Mouse (Mus musculus): ENCODE measurements around the gene Zfp612. TPM values are rescaled to one million over a fixed set of nuclear protein-coding genes. Genes with fewer than 3 reads are reported as not detected.
"Not testable (repeated sequence)": the region's sequence is repeated elsewhere in the genome, so short reads cannot be mapped to it uniquely, and the experiment has no call there.

Gene Zfp612
- polyA plus RNA-seq (2015; fragmentation: Nextera tagmentation; extraction: Ambion mirVana) = 19.8 and 21.9 TPM in 2 replicates

GRCm38 (mm10) chr8:110079282-110080221 lies at the start of gene Zfp612:
Gene Zfp612, plus strand, starts transcription at chr8:110079746.
- Histone ChIP-seq H3K4me1 (ENCODE audit: control insufficient read depth, insufficient read depth, low read depth, low read length) (peaks cover 15% of the 10 kb centered on the region), H3K27me3 (replicated peaks; ENCODE audit: control insufficient read depth, insufficient read depth, low read length) (no peaks in the 10 kb centered on the region; the same call in 1 of the 2 replicates), H3K4me3 (ENCODE audit: low read length) (peak within 1 kb of the TSS; percentile 59), H3K27ac (ENCODE audit: low read depth, low read length) (no peak within 1 kb of the TSS; the same call in 1 of the 2 replicates), H3K4me2 (ENCODE audit: low read length) (peak within 1 kb of the TSS; percentile 60), H3K9ac (ENCODE audit: low read depth, low read length) (peak within 1 kb of the TSS; percentile 80), H3K36me3 (ENCODE audit: control insufficient read depth, insufficient read depth, low read length) (peaks cover 15% of the 10 kb centered on the region), H3K9me3 (ENCODE audit: control insufficient read depth, low read length) (no peaks in the 10 kb centered on the region)
- peak; percentile 96 for ATAC-seq
- 9% methylated on average over 37 of the region's 54 CpGs for WGBS

- H3K9ac ChIP-seq (ENCODE audit: low read depth, low read length); ATAC-seq; H3K27me3 ChIP-seq (replicated peaks; ENCODE audit: control insufficient read depth, insufficient read depth, low read length); H3K4me1 ChIP-seq (ENCODE audit: control insufficient read depth, insufficient read depth, low read depth, low read length); H3K27ac ChIP-seq (ENCODE audit: low read depth, low read length); H3K4me2 ChIP-seq (ENCODE audit: low read length); H3K36me3 ChIP-seq (ENCODE audit: control insufficient read depth, insufficient read depth, low read length); H3K9me3 ChIP-seq (ENCODE audit: control insufficient read depth, low read length); H3K4me3 ChIP-seq (ENCODE audit: low read length): not testable (repeated sequence)
- 29% methylated on average over 8 of the region's 8 CpGs for WGBS
These were observed 45.8 kb upstream of the Zfp612 start for GRCm38 (mm10) chr8:110033771-110034170.

- no peak for ATAC-seq
- Histone ChIP-seq H3K4me2 (ENCODE audit: low read length) (no peak overlapping the region), H3K9ac (ENCODE audit: low read depth, low read length) (no peak overlapping the region), H3K4me1 (ENCODE audit: control insufficient read depth, insufficient read depth, low read depth, low read length) (peaks cover 2% of the 10 kb centered on the region; the same call in 1 of the 2 replicates), H3K27ac (ENCODE audit: low read depth, low read length) (no peak overlapping the region), H3K9me3 (ENCODE audit: control insufficient read depth, low read length) (0 out of 2 replicates have a peak, but pooled peaks cover 4% of the 10 kb centered on the region), H3K4me3 (ENCODE audit: low read length) (no peak overlapping the region), H3K36me3 (ENCODE audit: control insufficient read depth, insufficient read depth, low read length) (no peaks in the 10 kb centered on the region), H3K27me3 (replicated peaks; ENCODE audit: control insufficient read depth, insufficient read depth, low read length) (no peaks in the 10 kb centered on the region)
- WGBS = 52% methylated on average over 4 of the region's 4 CpGs
These were observed 45.2 kb upstream of the Zfp612 start for GRCm38 (mm10) chr8:110034331-110034730.

GRCm38 (mm10) chr8:110036156-110036555 lies 43.4 kb upstream of the Zfp612 start:
- Histone ChIP-seq H3K9me3 (ENCODE audit: control insufficient read depth, low read length) (no peaks in the 10 kb centered on the region), H3K36me3 (ENCODE audit: control insufficient read depth, insufficient read depth, low read length) (no peaks in the 10 kb centered on the region), H3K9ac (ENCODE audit: low read depth, low read length) (no peak overlapping the region), H3K27ac (ENCODE audit: low read depth, low read length) (no peak overlapping the region), H3K27me3 (replicated peaks; ENCODE audit: control insufficient read depth, insufficient read depth, low read length) (no peaks in the 10 kb centered on the region), H3K4me2 (ENCODE audit: low read length) (no peak overlapping the region), H3K4me3 (ENCODE audit: low read length) (no peak overlapping the region), H3K4me1 (ENCODE audit: control insufficient read depth, insufficient read depth, low read depth, low read length) (peaks cover 2% of the 10 kb centered on the region; the same call in 1 of the 2 replicates)
- 53% methylated on average over 2 of the region's 2 CpGs for WGBS
- no peak for ATAC-seq

- no peaks in the 10 kb centered on the region; the same call in 1 of the 2 replicates for H3K27me3 ChIP-seq (replicated peaks; ENCODE audit: control insufficient read depth, insufficient read depth, low read length)
- H3K36me3 ChIP-seq (ENCODE audit: control insufficient read depth, insufficient read depth, low read length) = no peaks in the 10 kb centered on the region
- no peak for ATAC-seq
- H3K4me2 ChIP-seq (ENCODE audit: low read length) = no peak overlapping the region
- H3K9ac ChIP-seq (ENCODE audit: low read depth, low read length) = no peak overlapping the region
- H3K9me3 ChIP-seq (ENCODE audit: control insufficient read depth, low read length) = no peaks in the 10 kb centered on the region
- H3K4me1 ChIP-seq (ENCODE audit: control insufficient read depth, insufficient read depth, low read depth, low read length) = peaks cover 2% of the 10 kb centered on the region; the same call in 1 of the 2 replicates
- 37% methylated on average over 7 of the region's 7 CpGs for WGBS
- H3K27ac ChIP-seq (ENCODE audit: low read depth, low read length) = no peak overlapping the region
- no peak overlapping the region for H3K4me3 ChIP-seq (ENCODE audit: low read length)
These were observed 40.3 kb upstream of the Zfp612 start for GRCm38 (mm10) chr8:110039216-110039615.

- H3K27ac ChIP-seq (ENCODE audit: low read depth, low read length) = no peak within 1 kb of the TSS
- H3K36me3 ChIP-seq (ENCODE audit: control insufficient read depth, insufficient read depth, low read length) = no peaks in the 10 kb centered on the region
- no peak within 1 kb of the TSS for H3K4me3 ChIP-seq (ENCODE audit: low read length)
- H3K27me3 ChIP-seq (replicated peaks; ENCODE audit: control insufficient read depth, insufficient read depth, low read length) = no peaks in the 10 kb centered on the region; the same call in 1 of the 2 replicates
- WGBS = 76% methylated on average over 5 of the region's 5 CpGs
- no peak for ATAC-seq
- no peak within 1 kb of the TSS for H3K4me2 ChIP-seq (ENCODE audit: low read length)
- no peak within 1 kb of the TSS for H3K9ac ChIP-seq (ENCODE audit: low read depth, low read length)
- no peaks in the 10 kb centered on the region for H3K9me3 ChIP-seq (ENCODE audit: control insufficient read depth, low read length)
- H3K4me1 ChIP-seq (ENCODE audit: control insufficient read depth, insufficient read depth, low read depth, low read length) = peaks cover 2% of the 10 kb centered on the region; the same call in 1 of the 2 replicates
These were observed 39.9 kb upstream of the Zfp612 start, which contains the start of gene Chst4 for GRCm38 (mm10) chr8:110039659-110040058. Gene Chst4, minus strand, starts transcription at chr8:110039740.

GRCm38 (mm10) chr8:110040509-110040908 lies 39.0 kb upstream of the Zfp612 start:
- H3K4me3 ChIP-seq (ENCODE audit: low read length) = no peak overlapping the region
- no peak overlapping the region for H3K9ac ChIP-seq (ENCODE audit: low read depth, low read length)
- no peaks in the 10 kb centered on the region for H3K9me3 ChIP-seq (ENCODE audit: control insufficient read depth, low read length)
- no peak for ATAC-seq
- peaks cover 2% of the 10 kb centered on the region; the same call in 1 of the 2 replicates for H3K4me1 ChIP-seq (ENCODE audit: control insufficient read depth, insufficient read depth, low read depth, low read length)
- no peaks in the 10 kb centered on the region for H3K36me3 ChIP-seq (ENCODE audit: control insufficient read depth, insufficient read depth, low read length)
- H3K27me3 ChIP-seq (replicated peaks; ENCODE audit: control insufficient read depth, insufficient read depth, low read length) = no peaks in the 10 kb centered on the region; the same call in 1 of the 2 replicates
- WGBS = 74% methylated on average over 4 of the region's 4 CpGs
- H3K4me2 ChIP-seq (ENCODE audit: low read length) = no peak overlapping the region
- no peak overlapping the region for H3K27ac ChIP-seq (ENCODE audit: low read depth, low read length)

- H3K4me2 ChIP-seq (ENCODE audit: low read length) = no peak overlapping the region
- no peaks in the 10 kb centered on the region for H3K36me3 ChIP-seq (ENCODE audit: control insufficient read depth, insufficient read depth, low read length)
- ATAC-seq = no peak
- H3K27me3 ChIP-seq (replicated peaks; ENCODE audit: control insufficient read depth, insufficient read depth, low read length) = no peaks in the 10 kb centered on the region
- H3K9me3 ChIP-seq (ENCODE audit: control insufficient read depth, low read length) = no peaks in the 10 kb centered on the region
- no peak overlapping the region for H3K27ac ChIP-seq (ENCODE audit: low read depth, low read length)
- H3K9ac ChIP-seq (ENCODE audit: low read depth, low read length) = no peak overlapping the region
- H3K4me3 ChIP-seq (ENCODE audit: low read length) = no peak overlapping the region
- WGBS = 81% methylated on average over 6 of the region's 6 CpGs
- H3K4me1 ChIP-seq (ENCODE audit: control insufficient read depth, insufficient read depth, low read depth, low read length) = no peaks in the 10 kb centered on the region
These were observed 28.3 kb upstream of the Zfp612 start for GRCm38 (mm10) chr8:110051208-110051607.

GRCm38 (mm10) chr8:110058207-110058606 lies 21.3 kb upstream of the Zfp612 start:
- ATAC-seq = no peak
- no peak overlapping the region for H3K9ac ChIP-seq (ENCODE audit: low read depth, low read length)
- no peak overlapping the region for H3K27ac ChIP-seq (ENCODE audit: low read depth, low read length)
- no peaks in the 10 kb centered on the region for H3K27me3 ChIP-seq (replicated peaks; ENCODE audit: control insufficient read depth, insufficient read depth, low read length)
- no peak overlapping the region for H3K4me2 ChIP-seq (ENCODE audit: low read length)
- H3K9me3 ChIP-seq (ENCODE audit: control insufficient read depth, low read length) = no peaks in the 10 kb centered on the region
- WGBS = 62% methylated on average over 8 of the region's 8 CpGs
- H3K4me1 ChIP-seq (ENCODE audit: control insufficient read depth, insufficient read depth, low read depth, low read length) = no peaks in the 10 kb centered on the region
- no peaks in the 10 kb centered on the region for H3K36me3 ChIP-seq (ENCODE audit: control insufficient read depth, insufficient read depth, low read length)
- no peak overlapping the region for H3K4me3 ChIP-seq (ENCODE audit: low read length)
